Mouse (Mus musculus): Measurements from ENCODE around the gene Tle1. TPM values are rescaled to one million over a fixed set of nuclear protein-coding genes. Genes with fewer than 3 reads are reported as not detected.

The Tle1 gene
- total and polyA plus RNA-seq, 2 experiments from 2014 or later: 24.4 to 95.0 TPM

GRCm38 (mm10) chr4:72193276-72193675, 7.4 kb downstream of the Tle1 start:
- H3K36me3 ChIP-seq (ENCODE audit: insufficient read depth, low read length): no peaks in the 10 kb centered on the region
- no peak overlapping the region for H3K4me2 ChIP-seq (ENCODE audit: low read depth, low read length)
- H3K27me3 ChIP-seq (ENCODE audit: insufficient read depth, low read length): no peaks in the 10 kb centered on the region
- 69% methylated on average over 1 of the region's 1 CpGs for WGBS
- H3K9ac ChIP-seq (replicated peaks; ENCODE audit: low read length): no peak overlapping the region
- TF ChIP-seq CTCF (IDR thresholded peaks at IDR 0.05; ENCODE audit: low read depth): no peak
- H3K4me1 ChIP-seq (ENCODE audit: insufficient read depth, low read length): 0 out of 2 replicates have a peak, but pooled peaks cover 3% of the 10 kb centered on the region
- no peaks in the 10 kb centered on the region for H3K9me3 ChIP-seq (ENCODE audit: low read length)
- no peak for DNase-seq (ENCODE audit: low spot score)
- H3K4me3 ChIP-seq (ENCODE audit: low read length): no peak overlapping the region
- ATAC-seq: no peak
- H3K27ac ChIP-seq: no peak overlapping the region

GRCm38 (mm10) chr4:72184476-72184875, 16.2 kb downstream of the Tle1 start:
- no peak overlapping the region for H3K4me2 ChIP-seq (ENCODE audit: low read depth, low read length)
- no peak overlapping the region for H3K9ac ChIP-seq (replicated peaks; ENCODE audit: low read length)
- no peaks in the 10 kb centered on the region for H3K27me3 ChIP-seq (ENCODE audit: insufficient read depth, low read length)
- ATAC-seq: no peak
- DNase-seq (ENCODE audit: low spot score): no peak
- 75% methylated on average over 5 of the region's 5 CpGs for WGBS
- no peak overlapping the region for H3K27ac ChIP-seq
- no peaks in the 10 kb centered on the region for H3K36me3 ChIP-seq (ENCODE audit: insufficient read depth, low read length)
- H3K4me1 ChIP-seq (ENCODE audit: insufficient read depth, low read length): no peaks in the 10 kb centered on the region; the same call in 1 of the 2 replicates
- no peaks in the 10 kb centered on the region for H3K9me3 ChIP-seq (ENCODE audit: low read length)
- no peak for TF ChIP-seq CTCF (IDR thresholded peaks at IDR 0.05; ENCODE audit: low read depth)
- no peak overlapping the region for H3K4me3 ChIP-seq (ENCODE audit: low read length)

- Histone ChIP-seq H3K4me1 (ENCODE audit: insufficient read depth, low read length) (no peaks in the 10 kb centered on the region; the same call in 1 of the 2 replicates), H3K9me3 (ENCODE audit: low read length) (no peaks in the 10 kb centered on the region), H3K4me2 (ENCODE audit: low read depth, low read length) (no peak overlapping the region), H3K36me3 (ENCODE audit: insufficient read depth, low read length) (no peaks in the 10 kb centered on the region), H3K27ac (no peak overlapping the region), H3K4me3 (ENCODE audit: low read length) (no peak overlapping the region), H3K27me3 (ENCODE audit: insufficient read depth, low read length) (no peaks in the 10 kb centered on the region), H3K9ac (replicated peaks; ENCODE audit: low read length) (no peak overlapping the region)
- no peak for ATAC-seq
- no peak for TF ChIP-seq CTCF (IDR thresholded peaks at IDR 0.05; ENCODE audit: low read depth)
- DNase-seq (ENCODE audit: low spot score): no peak
Measured at GRCm38 (mm10) chr4:72182343-72182988, 18.3 kb downstream of the Tle1 start.

GRCm38 (mm10) chr4:72175943-72176342, 24.8 kb downstream of the Tle1 start:
- no peaks in the 10 kb centered on the region for H3K9me3 ChIP-seq (ENCODE audit: low read length)
- DNase-seq (ENCODE audit: low spot score) (no peak), ATAC-seq (no peak)
- no peak overlapping the region for H3K27ac ChIP-seq
- H3K4me3 ChIP-seq (ENCODE audit: low read length): no peak overlapping the region
- no peak overlapping the region for H3K4me2 ChIP-seq (ENCODE audit: low read depth, low read length)
- H3K27me3 ChIP-seq (ENCODE audit: insufficient read depth, low read length): no peaks in the 10 kb centered on the region
- no peak for TF ChIP-seq CTCF (IDR thresholded peaks at IDR 0.05; ENCODE audit: low read depth)
- no peak overlapping the region for H3K9ac ChIP-seq (replicated peaks; ENCODE audit: low read length)
- no peaks in the 10 kb centered on the region for H3K4me1 ChIP-seq (ENCODE audit: insufficient read depth, low read length)
- H3K36me3 ChIP-seq (ENCODE audit: insufficient read depth, low read length): peaks cover 6% of the 10 kb centered on the region
- 94% methylated on average over 1 of the region's 1 CpGs for WGBS

GRCm38 (mm10) chr4:72168267-72168666, 32.5 kb downstream of the Tle1 start:
- TF ChIP-seq CTCF (IDR thresholded peaks at IDR 0.05; ENCODE audit: low read depth): no peak
- no peak overlapping the region; the same call in 1 of the 2 replicates for H3K27ac ChIP-seq
- 12% methylated on average over 1 of the region's 1 CpGs for WGBS

GRCm38 (mm10) chr4:72167761-72168229, 32.9 kb downstream of the Tle1 start:
- ATAC-seq: peak; percentile 68
- no peak for TF ChIP-seq CTCF (IDR thresholded peaks at IDR 0.05; ENCODE audit: low read depth)
- Histone ChIP-seq H3K9me3 (ENCODE audit: low read length) (no peaks in the 10 kb centered on the region), H3K4me2 (ENCODE audit: low read depth, low read length) (no peak overlapping the region), H3K9ac (replicated peaks; ENCODE audit: low read length) (no peak overlapping the region), H3K4me3 (ENCODE audit: low read length) (no peak overlapping the region), H3K36me3 (ENCODE audit: insufficient read depth, low read length) (peaks cover 3% of the 10 kb centered on the region; the same call in 1 of the 2 replicates), H3K27ac (peak overlapping the region; percentile 41), H3K27me3 (ENCODE audit: insufficient read depth, low read length) (no peaks in the 10 kb centered on the region), H3K4me1 (ENCODE audit: insufficient read depth, low read length) (no peaks in the 10 kb centered on the region)
- DNase-seq (ENCODE audit: low spot score): peak; percentile 67
- 13% methylated on average over 2 of the region's 2 CpGs for WGBS

More at GRCm38 (mm10) chr4:72168267-72168666, 32.5 kb downstream of the Tle1 start:
- no peaks in the 10 kb centered on the region for H3K4me1 ChIP-seq (ENCODE audit: insufficient read depth, low read length)
- no peak for DNase-seq (ENCODE audit: low spot score)
- H3K9ac ChIP-seq (replicated peaks; ENCODE audit: low read length): no peak overlapping the region
- no peak overlapping the region for H3K4me2 ChIP-seq (ENCODE audit: low read depth, low read length)
- peaks cover 3% of the 10 kb centered on the region; the same call in 1 of the 2 replicates for H3K36me3 ChIP-seq (ENCODE audit: insufficient read depth, low read length)
- H3K4me3 ChIP-seq (ENCODE audit: low read length): no peak overlapping the region
- H3K27me3 ChIP-seq (ENCODE audit: insufficient read depth, low read length): no peaks in the 10 kb centered on the region
- no peak for ATAC-seq
- no peaks in the 10 kb centered on the region for H3K9me3 ChIP-seq (ENCODE audit: low read length)

GRCm38 (mm10) chr4:72167171-72167570, 33.5 kb downstream of the Tle1 start:
- H3K4me2 ChIP-seq (ENCODE audit: low read depth, low read length): no peak overlapping the region
- no peaks in the 10 kb centered on the region for H3K27me3 ChIP-seq (ENCODE audit: insufficient read depth, low read length)
- no peak overlapping the region for H3K4me3 ChIP-seq (ENCODE audit: low read length)
- no peaks in the 10 kb centered on the region for H3K9me3 ChIP-seq (ENCODE audit: low read length)
- WGBS: 54% methylated on average over 3 of the region's 3 CpGs
- H3K4me1 ChIP-seq (ENCODE audit: insufficient read depth, low read length): no peaks in the 10 kb centered on the region
- peaks cover 3% of the 10 kb centered on the region; the same call in 1 of the 2 replicates for H3K36me3 ChIP-seq (ENCODE audit: insufficient read depth, low read length)
- no peak for ATAC-seq
- DNase-seq (ENCODE audit: low spot score): no peak
- H3K9ac ChIP-seq (replicated peaks; ENCODE audit: low read length): no peak overlapping the region
- no peak for TF ChIP-seq CTCF (IDR thresholded peaks at IDR 0.05; ENCODE audit: low read depth)
- H3K27ac ChIP-seq: no peak overlapping the region
